Mouse (Mus musculus) forebrain, embryonic 16.5 days (tissue): ENCODE results near the gene Trem3. TPM values are rescaled to one million over a fixed set of nuclear protein-coding genes. Genes with fewer than 3 reads are reported as not detected.

Experiments
- ATAC-seq: fragments of 200-750 bp; cut with Nextera tagmentation; 2 replicates; pipeline ENCODE4 v1.8.0; 2017; ENCODE audit warnings: mild to moderate bottlenecking, moderate library complexity
- H3K27ac ChIP-seq: fragments of 300-500 bp; sonication (generic); 2 replicates; pipeline ENCODE4 v1.5.1; 2014; ENCODE audit warnings: low read length, control low read depth
- H3K27me3 ChIP-seq: fragments of 300-500 bp; sonication (generic); replicated peaks from 2 replicates; pipeline ENCODE4 v1.6.1; 2014; ENCODE audit warnings: low read length; ENCODE audit not compliant: control insufficient read depth, insufficient read depth
- H3K36me3 ChIP-seq: fragments of 300-500 bp; sonication (generic); 2 replicates; pipeline ENCODE4 v1.6.1; 2014; ENCODE audit not compliant: control insufficient read depth, insufficient read depth
- H3K4me1 ChIP-seq: fragments of 300-500 bp; sonication (generic); replicated peaks from 2 replicates; pipeline ENCODE4 v1.6.1; 2014; ENCODE audit warnings: low read length; ENCODE audit not compliant: control insufficient read depth, insufficient read depth
- H3K4me2 ChIP-seq: fragments of 300-500 bp; sonication (generic); 2 replicates; pipeline ENCODE4 v1.6.1; 2014; ENCODE audit warnings: mild to moderate bottlenecking, low read length, control low read depth
- H3K4me3 ChIP-seq: fragments of 300-500 bp; sonication (generic); replicated peaks from 2 replicates; pipeline ENCODE4 v1.5.1; 2014; ENCODE audit warnings: mild to moderate bottlenecking, low read length, control low read depth
- H3K9ac ChIP-seq: fragments of 300-500 bp; sonication (generic); replicated peaks from 2 replicates; pipeline ENCODE4 v1.6.1; 2014; ENCODE audit warnings: low read depth, low read length, control low read depth
- H3K9me3 ChIP-seq: fragments of 300-500 bp; sonication (generic); 2 replicates; pipeline ENCODE4 v1.6.1; 2016; ENCODE audit warnings: low read length; ENCODE audit not compliant: control insufficient read depth
- WGBS: fragments of 180-500 bp; shearing (Covaris S2); extraction: QIAGEN DNeasy Blood & Tissue Kit; methylation state at CpG from one replicate; pipeline ENCODE4 v1.1.7; 2014; 5-methylcytosine and 5-hydroxymethylcytosine counted together
- polyA plus RNA-seq: library from polyadenylated mRNA; unstranded; fragments of >200 nt; fragmentation: Nextera tagmentation; extraction: Ambion mirVana; gene quantifications from 2 replicates; pipeline ENCODE4 v1.2.1, GENCODE M21; 2015

The Trem3 gene
- polyA plus RNA-seq, 1 experiment from 2014 or later = not detected

- Histone ChIP-seq H3K9ac (no peak overlapping the region), H3K4me2 (no peak overlapping the region), H3K4me3 (no peak overlapping the region), H3K9me3 (no peaks in the 10 kb centered on the region), H3K27ac (no peak overlapping the region), H3K27me3 (no peaks in the 10 kb centered on the region), H3K36me3 (no peaks in the 10 kb centered on the region), H3K4me1 (no peaks in the 10 kb centered on the region)
- WGBS = 60% methylated on average over 4 of the region's 4 CpGs
- ATAC-seq = no peak
Observed at GRCm38 (mm10) chr17:48235773-48236370, 11.7 kb upstream of the Trem3 start.

DNA sequence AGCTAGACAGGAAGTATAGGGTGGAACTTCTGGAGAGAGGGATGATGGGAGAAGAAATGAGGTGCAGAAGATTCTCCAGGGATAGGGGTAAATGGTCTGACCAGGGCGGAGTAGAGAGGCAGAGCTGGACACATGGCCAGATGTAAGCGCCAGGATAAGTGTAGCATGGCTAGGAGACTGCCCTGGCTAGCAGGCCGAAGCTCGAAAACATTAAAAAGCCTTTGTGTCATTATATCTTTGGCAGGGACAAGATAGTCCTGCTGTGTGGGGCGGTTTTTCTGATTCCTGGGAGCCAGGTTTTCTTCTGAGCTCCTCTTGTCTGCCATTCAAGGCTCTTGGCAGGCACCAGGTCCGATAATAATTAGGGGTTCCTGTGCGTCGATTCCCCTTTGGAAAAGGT is 10.0 kb upstream of the Trem3 start:
- Histone ChIP-seq H3K36me3 (no peaks in the 10 kb centered on the region), H3K9ac (no peak overlapping the region), H3K4me3 (no peak overlapping the region), H3K27me3 (no peaks in the 10 kb centered on the region), H3K4me1 (no peaks in the 10 kb centered on the region), H3K9me3 (no peaks in the 10 kb centered on the region), H3K27ac (no peak overlapping the region), H3K4me2 (no peak overlapping the region)
- 83% methylated on average over 8 of the region's 8 CpGs for WGBS
- ATAC-seq = no peak

GRCm38 (mm10) chr17:48249039-48249438 is 1.5 kb downstream of the Trem3 start:
- Histone ChIP-seq H3K4me2 (no peak overlapping the region), H3K9ac (no peak overlapping the region), H3K4me1 (no peaks in the 10 kb centered on the region), H3K27ac (no peak overlapping the region), H3K27me3 (no peaks in the 10 kb centered on the region), H3K36me3 (no peaks in the 10 kb centered on the region), H3K9me3 (no peaks in the 10 kb centered on the region), H3K4me3 (no peak overlapping the region)
- no peak for ATAC-seq

DNA sequence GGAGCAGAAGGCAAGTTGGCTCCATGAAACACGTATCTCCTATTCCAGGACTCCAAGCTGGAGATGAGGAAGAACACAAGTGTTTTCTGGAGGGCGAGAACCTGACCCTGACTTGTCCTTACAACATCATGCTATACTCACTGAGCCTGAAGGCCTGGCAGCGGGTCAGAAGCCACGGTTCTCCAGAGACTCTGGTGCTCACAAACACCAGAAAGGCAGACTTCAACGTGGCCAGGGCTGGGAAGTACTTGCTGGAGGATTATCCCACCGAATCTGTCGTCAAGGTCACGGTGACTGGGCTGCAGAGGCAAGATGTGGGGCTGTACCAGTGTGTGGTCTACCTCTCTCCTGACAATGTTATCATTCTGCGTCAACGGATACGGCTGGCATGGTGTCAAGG is 1.9 kb downstream of the Trem3 start:
- H3K27me3 ChIP-seq = no peaks in the 10 kb centered on the region
- WGBS = 84% methylated on average over 11 of the region's 11 CpGs
- no peaks in the 10 kb centered on the region for H3K9me3 ChIP-seq
- ATAC-seq = no peak
- H3K4me3 ChIP-seq = no peak overlapping the region
- H3K4me1 ChIP-seq = no peaks in the 10 kb centered on the region
- H3K4me2 ChIP-seq = no peak overlapping the region
- no peak overlapping the region for H3K27ac ChIP-seq
- no peak overlapping the region for H3K9ac ChIP-seq
- H3K36me3 ChIP-seq = no peaks in the 10 kb centered on the region

DNA sequence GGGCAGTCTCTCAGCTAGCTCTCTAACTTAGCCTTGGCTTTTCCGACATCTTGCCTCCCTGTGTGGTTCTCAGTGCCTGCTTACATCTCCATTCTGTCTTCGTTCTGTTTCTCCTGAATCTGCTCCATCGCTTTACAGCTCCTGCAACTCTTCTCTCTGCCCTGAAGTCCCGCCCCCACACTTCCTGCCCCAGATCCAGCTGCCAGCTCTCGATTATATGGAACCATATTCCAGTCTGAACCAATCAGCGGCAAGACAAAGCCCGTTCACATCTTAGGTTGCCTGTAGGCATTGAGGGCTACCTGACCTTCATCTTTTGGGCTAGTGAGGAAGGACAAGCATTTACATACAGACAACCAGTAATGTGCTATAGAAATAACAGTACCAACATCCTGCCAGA is 3.1 kb downstream of the Trem3 start:
- Histone ChIP-seq H3K9ac (no peak overlapping the region), H3K4me2 (no peak overlapping the region), H3K36me3 (no peaks in the 10 kb centered on the region), H3K4me1 (no peaks in the 10 kb centered on the region), H3K27me3 (no peaks in the 10 kb centered on the region), H3K4me3 (no peak overlapping the region), H3K9me3 (no peaks in the 10 kb centered on the region), H3K27ac (no peak overlapping the region)
- WGBS = 95% methylated on average over 7 of the region's 7 CpGs
- ATAC-seq = no peak

- Histone ChIP-seq H3K36me3 (no peaks in the 10 kb centered on the region), H3K27ac (no peak overlapping the region), H3K27me3 (no peaks in the 10 kb centered on the region), H3K9ac (no peak overlapping the region), H3K4me3 (no peak overlapping the region), H3K9me3 (peaks cover 16% of the 10 kb centered on the region), H3K4me1 (no peaks in the 10 kb centered on the region), H3K4me2 (no peak overlapping the region)
- no peak for ATAC-seq
Observed at GRCm38 (mm10) chr17:48256575-48256974, 9.0 kb downstream of the Trem3 start.

- Histone ChIP-seq H3K9me3 (peaks cover 16% of the 10 kb centered on the region), H3K9ac (no peak overlapping the region), H3K36me3 (no peaks in the 10 kb centered on the region), H3K4me1 (no peaks in the 10 kb centered on the region), H3K27me3 (no peaks in the 10 kb centered on the region), H3K4me2 (no peak overlapping the region), H3K27ac (no peak overlapping the region), H3K4me3 (no peak overlapping the region)
- ATAC-seq = no peak
- WGBS = 86% methylated on average over 2 of the region's 2 CpGs
Observed at GRCm38 (mm10) chr17:48261868-48262267, 14.3 kb downstream of the Trem3 start.

DNA sequence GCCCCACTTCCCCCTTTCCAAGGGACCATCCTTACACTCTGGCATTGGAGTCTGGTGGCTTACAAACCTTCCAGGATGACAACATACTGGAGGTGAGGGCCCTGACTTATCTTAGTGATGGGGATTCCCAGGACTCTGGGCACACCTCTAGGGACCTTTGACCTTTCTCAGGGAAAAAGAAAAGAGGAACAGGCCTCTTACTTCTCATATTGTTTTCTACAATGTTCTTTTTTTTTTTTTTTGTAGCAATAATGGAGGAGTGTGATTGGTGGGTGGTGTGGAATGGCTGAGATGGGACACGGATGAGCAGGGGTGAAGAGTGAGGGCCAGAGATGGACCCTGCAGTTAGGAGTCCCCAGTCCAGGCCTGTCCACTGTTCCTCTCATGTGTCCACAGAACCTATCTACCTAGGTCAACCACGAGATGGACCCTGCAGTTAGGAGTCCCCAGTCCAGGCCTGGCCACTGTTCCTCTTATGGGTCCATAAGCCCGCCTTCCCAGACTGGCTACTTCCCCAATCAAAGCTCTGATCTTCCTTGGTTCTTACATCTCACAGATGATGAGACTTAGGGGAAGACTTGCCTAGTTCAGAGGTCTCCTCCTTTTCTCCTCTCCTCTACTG is 16.3 kb downstream of the Trem3 start, which contains the start of gene Treml4:
Gene Treml4, plus strand, starts transcription at position 555 of the 622 bp plus-strand sequence.
- H3K9ac ChIP-seq = no peak within 1 kb of the TSS
- no peak within 1 kb of the TSS for H3K4me2 ChIP-seq
- no peaks in the 10 kb centered on the region for H3K36me3 ChIP-seq
- no peaks in the 10 kb centered on the region for H3K4me1 ChIP-seq
- H3K4me3 ChIP-seq = no peak within 1 kb of the TSS
- H3K9me3 ChIP-seq = peaks cover 14% of the 10 kb centered on the region
- no peak for ATAC-seq
- H3K27me3 ChIP-seq = no peaks in the 10 kb centered on the region
- H3K27ac ChIP-seq = no peak within 1 kb of the TSS
- WGBS = 89% methylated on average over 3 of the region's 3 CpGs

DNA sequence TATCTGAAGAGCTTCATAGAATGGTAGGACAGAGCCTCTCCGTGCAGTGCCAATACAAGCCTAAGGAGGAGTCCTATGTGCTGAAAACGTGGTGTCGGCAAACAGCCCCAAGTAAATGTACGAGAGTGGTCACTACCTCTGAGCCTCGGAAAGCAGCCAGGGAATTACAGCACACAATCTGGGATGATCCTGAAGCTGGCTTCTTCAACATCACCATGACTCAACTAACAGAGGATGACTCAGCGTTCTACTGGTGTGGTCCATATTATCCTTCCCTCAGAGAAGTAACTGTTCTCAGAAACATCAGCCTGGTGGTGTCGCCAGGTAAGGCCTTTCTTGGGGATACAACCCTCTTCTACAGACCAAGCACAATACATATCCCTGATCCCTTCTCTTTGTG is 17.1 kb downstream of the Trem3 start:
- Histone ChIP-seq H3K4me2 (no peak overlapping the region), H3K9ac (no peak overlapping the region), H3K36me3 (no peaks in the 10 kb centered on the region), H3K4me3 (no peak overlapping the region), H3K9me3 (peaks cover 6% of the 10 kb centered on the region), H3K4me1 (no peaks in the 10 kb centered on the region), H3K27ac (no peak overlapping the region), H3K27me3 (no peaks in the 10 kb centered on the region)
- 94% methylated on average over 7 of the region's 7 CpGs for WGBS
- ATAC-seq = no peak

GRCm38 (mm10) chr17:48266138-48266537 is 18.6 kb downstream of the Trem3 start:
- H3K9me3 ChIP-seq = no peaks in the 10 kb centered on the region
- no peaks in the 10 kb centered on the region for H3K27me3 ChIP-seq
- no peak overlapping the region for H3K27ac ChIP-seq
- no peak overlapping the region for H3K4me2 ChIP-seq
- no peaks in the 10 kb centered on the region for H3K4me1 ChIP-seq
- no peak overlapping the region for H3K9ac ChIP-seq
- ATAC-seq = no peak
- H3K36me3 ChIP-seq = no peaks in the 10 kb centered on the region
- WGBS = 2% methylated on average over 2 of the region's 2 CpGs
- no peak overlapping the region for H3K4me3 ChIP-seq
